Mouse (Mus musculus) cerebellum, postnatal 25 days (tissue): ENCODE data around the gene Muc3a.

ENCODE experiments used
- DNase-seq, 2 experiments: peaks; one replicate each; pipeline ENCODE4 v3.0.0; 2021; ENCODE audit warnings: mixed read lengths in 2 of 2

The Muc3a gene

GRCm38 (mm10) chr5:137212289-137212688 lies at the start of gene Muc3a:
Gene Muc3a, minus strand, starts transcription at chr5:137212389.
- no peak for DNase-seq

GRCm38 (mm10) chr5:137211114-137211829 lies 917 bp downstream of the Muc3a start:
- no peak for DNase-seq

GRCm38 (mm10) chr5:137210689-137211088 lies 1.5 kb downstream of the Muc3a start:
- no peak for DNase-seq

- no peak for DNase-seq
These were observed 6.9 kb downstream of the Muc3a start for GRCm38 (mm10) chr5:137205301-137205700.

GRCm38 (mm10) chr5:137194488-137195120 lies 17.6 kb downstream of the Muc3a start:
- no peak for DNase-seq

DNA sequence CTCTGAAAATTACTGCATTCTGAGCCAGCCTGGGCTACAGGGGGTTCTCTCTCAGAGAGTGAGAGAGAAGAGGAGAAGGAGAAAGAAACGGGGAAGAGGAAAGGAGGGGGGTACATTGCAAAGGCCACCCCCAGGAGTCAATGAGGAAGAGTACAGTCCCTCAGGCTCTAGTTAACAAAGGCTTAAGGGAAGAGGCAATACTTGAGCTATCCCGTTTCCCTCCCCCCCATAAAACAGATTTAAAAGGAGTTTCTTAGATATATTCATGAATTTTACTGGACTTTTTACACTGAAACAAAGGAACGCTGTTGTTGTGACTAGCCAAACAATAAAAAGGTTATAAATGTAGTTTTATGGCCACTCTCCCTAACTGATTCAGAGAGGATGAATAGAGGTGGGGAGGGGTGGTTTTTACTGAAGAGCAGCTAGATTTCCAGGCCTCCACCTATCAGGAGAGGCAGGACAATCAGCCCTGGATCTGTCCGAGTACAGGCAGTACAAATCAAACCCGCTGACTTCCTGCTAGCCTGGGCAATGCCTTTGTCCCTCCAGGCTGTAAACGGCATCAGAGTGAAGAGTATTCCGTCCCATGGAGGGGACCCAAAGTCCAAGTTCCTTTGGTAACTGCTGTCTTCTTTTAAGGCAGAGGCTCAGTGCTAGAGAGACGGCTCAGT lies 18.8 kb downstream of the Muc3a start:
- no peak for DNase-seq

- DNase-seq: peak; percentile 13 to 38
These were observed 22.9 kb downstream of the Muc3a start for GRCm38 (mm10) chr5:137189326-137189725.

DNA sequence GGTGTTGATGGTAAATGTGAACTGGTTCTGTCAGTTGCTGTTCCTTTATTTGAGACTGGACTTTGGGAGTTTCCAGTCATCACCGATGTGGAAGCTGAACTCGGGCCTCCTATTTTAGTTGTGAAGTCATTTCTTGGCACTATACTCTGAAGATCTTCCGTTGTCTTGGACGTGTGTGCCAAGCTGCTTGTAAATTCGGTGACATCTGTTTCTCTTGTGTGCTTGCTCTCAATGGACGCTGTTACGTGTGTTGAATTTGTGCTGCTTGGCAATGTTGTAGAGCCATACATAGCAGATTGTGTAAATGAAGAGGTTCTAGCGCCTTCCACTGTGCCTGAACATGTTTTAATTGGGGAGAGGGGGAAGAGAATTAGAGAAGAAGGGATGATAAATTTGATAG lies 26.8 kb downstream of the Muc3a start:
- no peak for DNase-seq

GRCm38 (mm10) chr5:137179646-137180374 lies 32.4 kb downstream of the Muc3a start:
- no peak for DNase-seq

DNA sequence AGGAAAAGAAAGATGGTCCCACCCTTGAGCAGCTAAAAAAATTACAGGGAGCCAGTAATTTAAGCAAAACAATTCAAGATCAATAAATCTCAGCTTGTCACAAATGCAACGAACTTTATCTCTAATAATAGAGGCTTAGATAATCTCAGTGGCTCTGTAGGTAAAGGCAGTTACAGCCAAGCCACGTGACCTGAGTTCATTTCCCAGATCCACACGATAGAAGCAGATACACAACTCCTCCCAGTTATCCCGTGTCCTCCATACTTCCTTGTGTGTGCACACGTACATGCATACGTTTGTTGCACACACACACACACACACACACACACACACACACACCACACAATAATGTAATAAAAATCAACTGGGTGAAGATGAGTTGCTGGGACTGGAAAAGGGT lies 38.2 kb downstream of the Muc3a start:
- DNase-seq: no peak

DNA sequence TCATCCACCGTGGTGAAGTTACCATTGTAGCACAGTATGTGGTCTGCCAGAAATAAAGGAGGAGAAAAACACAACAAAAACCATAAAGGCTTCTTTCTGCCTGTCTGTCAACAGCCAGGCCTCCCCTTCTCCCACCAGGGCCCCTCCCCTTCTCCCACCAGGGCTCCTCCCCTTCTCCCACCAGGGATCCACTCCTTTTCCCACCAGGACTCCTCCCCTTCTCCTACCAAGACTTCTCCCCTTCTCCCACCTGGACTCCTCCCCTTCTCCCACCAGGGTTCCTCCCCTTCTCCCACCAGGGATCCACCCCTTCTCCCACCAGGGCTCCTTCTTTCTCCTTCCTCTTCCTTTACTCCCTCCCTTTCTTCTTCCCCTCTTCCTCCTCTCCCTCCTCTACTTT lies 39.6 kb downstream of the Muc3a start:
- DNase-seq: no peak

DNA sequence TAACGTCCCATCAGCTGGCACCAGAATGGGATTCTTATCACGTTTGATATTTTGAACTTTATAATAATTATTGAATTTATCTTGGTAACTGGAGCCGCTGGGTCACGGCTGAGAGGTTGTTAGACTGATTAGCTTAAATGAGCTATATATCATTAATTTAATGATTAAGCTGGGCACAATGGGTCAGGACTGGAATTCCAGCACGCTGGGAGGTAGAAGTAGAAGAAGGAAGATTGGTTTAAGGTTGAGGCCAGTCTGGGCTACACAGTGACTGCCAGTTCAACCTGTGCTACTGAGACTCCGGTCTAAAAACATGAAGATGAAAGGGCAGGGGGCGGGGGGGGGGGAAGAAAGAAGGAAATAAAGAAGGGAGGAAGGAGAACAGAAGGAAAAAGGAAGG lies 40.7 kb downstream of the Muc3a start:
- no peak for DNase-seq

DNA sequence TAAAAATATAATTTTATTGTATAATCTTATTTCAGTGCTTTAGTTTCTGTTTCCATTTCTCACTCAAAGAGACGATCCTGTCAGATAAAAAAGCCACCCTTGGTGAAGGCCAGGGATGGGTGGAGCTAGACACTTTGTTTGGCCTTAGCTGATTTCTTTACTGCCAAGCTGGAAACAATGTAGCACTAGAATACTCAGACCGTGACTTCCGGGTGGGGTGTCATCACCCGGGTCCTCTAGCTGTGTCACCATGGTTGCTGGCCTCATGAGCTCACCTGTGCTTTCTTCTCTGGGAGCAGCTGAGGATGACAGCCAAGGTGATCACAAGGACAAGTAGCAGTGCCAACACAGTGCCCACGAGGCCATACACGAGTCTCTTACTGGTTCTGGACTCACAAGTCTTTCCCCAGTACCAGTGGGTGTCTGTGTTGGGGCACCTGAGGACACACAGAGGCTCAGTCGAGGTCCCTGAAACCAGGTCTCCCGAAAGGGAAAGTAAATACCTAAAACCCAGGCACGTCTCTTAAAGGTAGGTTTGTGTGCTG lies 41.3 kb downstream of the Muc3a start:
- DNase-seq: no peak

GRCm38 (mm10) chr5:137167539-137167938 lies 44.6 kb downstream of the Muc3a start:
- no peak for DNase-seq

- no peak for DNase-seq
These were observed 46.2 kb downstream of the Muc3a start for GRCm38 (mm10) chr5:137166012-137166411.

DNA sequence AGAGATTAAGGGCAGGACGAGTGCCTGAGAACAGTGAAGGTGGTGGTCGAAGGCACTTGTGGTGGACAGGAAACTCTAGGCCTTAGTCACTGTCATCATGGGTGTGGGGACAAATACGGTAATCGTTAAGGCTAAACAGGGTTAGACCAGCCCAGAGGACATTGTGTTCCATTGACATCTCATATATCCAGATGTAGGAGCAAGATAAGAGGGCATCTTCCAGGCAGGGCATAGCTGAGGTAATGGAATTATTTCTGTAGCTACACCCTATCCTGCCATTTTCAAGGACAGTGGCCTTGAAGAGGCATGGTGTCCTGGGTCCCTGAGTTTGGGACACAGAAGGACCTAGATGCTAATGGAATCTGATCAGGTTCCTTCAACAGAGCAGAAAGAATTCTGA lies 50.3 kb downstream of the Muc3a start:
- DNase-seq: no peak

DNA sequence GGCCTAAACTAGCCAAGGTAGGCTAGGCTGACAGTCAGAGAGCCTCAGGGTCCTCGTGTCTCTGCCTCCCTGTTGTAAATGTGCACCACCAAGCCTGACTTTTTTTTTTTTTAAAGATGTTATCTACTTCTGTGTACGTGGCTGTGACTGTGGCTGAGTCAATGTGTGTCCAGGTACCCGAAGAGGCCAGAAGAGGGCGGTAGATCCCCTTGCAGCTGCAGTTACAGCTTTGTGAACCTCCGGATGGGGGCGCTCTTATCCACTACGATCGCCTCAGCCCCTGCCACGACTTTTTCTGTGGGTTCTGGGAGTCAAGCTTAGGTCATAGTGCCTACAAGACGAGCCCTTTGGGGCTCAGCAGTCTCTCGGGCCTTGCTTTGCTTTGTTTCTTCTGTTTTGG lies 52.7 kb downstream of the Muc3a start:
- peak in 1 of 2 experiments; percentile 32 for DNase-seq
